Mouse (Mus musculus): ENCODE data around the gene Zfp217.

The Zfp217 gene

DNA sequence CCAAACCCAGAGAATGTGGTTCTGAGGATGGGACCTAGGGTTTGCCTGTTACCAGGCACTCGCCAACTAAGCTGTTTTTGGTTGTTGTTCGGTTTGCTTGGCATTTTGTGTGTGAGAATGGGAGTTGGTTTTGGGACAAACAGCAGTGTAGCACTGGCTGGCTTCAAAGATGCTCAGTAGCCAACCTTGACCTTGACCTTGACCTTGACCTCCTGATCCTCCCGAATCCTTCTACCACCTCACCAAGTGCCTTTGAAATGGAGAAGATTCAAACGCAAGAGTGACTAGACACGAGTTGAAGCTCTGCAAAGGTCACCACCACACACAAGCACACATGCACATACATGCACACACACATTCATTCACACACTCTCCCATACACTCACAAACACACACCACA is 44.6 kb downstream of the Zfp217 start:
- DNase-seq (ENCODE audit: low spot score in 2 of 2), result no peak

DNA sequence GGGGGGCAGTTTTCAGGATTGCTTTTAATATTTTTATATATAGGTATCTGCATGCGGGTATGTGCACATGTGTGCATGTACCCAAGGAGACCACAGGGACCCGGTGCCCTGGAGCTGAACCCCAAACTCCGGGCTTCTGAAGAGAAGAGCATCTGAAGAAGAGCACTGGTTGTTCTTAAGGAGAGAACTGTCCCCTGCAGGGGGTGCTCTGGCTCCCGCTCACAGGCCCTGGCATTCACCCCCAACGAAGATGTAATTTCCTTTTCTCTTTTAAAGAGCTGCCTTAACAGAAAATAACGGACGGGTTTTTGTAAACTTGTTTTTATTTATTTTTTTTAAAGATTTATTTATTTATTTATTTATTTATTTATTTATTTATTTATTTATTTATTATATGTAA is 46.0 kb downstream of the Zfp217 start:
- DNase-seq (ENCODE audit: low spot score in 2 of 2), result no peak

DNA sequence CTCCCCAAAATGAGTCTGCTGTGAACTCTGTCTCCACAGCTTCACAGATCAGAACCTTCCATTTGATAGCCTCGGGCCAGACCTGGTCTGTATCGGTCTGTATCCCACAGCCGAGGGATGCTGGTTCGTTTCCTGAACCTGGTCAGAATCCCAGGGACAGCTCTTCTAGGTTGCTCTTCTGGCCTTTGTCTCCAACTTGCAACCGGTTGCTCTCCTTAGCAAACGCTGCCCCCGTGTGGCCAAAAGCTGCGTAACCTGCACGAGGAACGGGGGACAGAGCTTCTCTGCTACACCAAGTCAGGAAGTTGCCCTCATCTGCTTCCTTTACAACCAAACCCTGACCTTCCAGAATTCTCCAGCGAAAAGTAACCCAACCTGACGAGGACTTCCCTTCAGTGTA is 46.8 kb downstream of the Zfp217 start:
- peak; percentile 52 to 69 for DNase-seq (ENCODE audit: low spot score in 2 of 2)

DNA sequence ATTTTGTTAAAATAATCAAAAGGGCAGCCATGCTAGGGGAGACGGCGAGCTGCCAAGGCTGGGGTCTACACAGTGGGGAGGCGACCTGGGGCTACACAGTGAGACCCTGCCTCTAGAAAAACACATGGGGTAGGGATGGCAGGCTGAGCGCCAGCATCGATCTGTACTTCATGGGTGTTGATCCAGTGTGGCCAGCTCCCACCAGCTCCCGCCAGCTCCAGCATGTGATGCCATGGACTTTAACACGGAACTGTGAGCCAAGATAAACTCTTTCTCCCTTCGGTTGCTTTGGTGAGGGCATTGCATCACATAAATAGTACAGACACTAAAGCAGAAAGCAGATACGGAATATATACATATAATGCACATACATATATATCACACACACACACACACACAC is 53.0 kb downstream of the Zfp217 start:
- DNase-seq (ENCODE audit: low spot score in 2 of 2), result no peak

DNA sequence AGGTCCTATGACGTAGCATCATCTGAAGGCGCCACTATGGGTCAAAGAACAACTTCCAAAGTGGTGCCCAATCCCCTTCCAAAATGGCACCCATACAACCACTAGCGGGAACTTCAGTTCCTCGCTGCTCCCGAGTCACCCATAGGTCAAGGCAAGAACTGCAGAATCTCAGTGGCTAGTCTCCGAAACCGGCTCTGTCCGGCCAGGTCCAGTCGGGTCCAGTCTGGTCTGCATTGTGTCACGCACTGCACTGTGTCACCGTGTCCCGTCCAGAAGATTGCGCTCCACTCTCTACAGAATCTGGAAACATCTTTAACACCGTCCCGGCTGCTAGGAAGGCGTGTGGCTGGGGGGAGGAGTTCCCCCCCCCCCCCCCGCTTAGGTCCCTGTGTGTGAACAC is 53.7 kb downstream of the Zfp217 start:
- no peak for DNase-seq (ENCODE audit: low spot score in 2 of 2)

DNA sequence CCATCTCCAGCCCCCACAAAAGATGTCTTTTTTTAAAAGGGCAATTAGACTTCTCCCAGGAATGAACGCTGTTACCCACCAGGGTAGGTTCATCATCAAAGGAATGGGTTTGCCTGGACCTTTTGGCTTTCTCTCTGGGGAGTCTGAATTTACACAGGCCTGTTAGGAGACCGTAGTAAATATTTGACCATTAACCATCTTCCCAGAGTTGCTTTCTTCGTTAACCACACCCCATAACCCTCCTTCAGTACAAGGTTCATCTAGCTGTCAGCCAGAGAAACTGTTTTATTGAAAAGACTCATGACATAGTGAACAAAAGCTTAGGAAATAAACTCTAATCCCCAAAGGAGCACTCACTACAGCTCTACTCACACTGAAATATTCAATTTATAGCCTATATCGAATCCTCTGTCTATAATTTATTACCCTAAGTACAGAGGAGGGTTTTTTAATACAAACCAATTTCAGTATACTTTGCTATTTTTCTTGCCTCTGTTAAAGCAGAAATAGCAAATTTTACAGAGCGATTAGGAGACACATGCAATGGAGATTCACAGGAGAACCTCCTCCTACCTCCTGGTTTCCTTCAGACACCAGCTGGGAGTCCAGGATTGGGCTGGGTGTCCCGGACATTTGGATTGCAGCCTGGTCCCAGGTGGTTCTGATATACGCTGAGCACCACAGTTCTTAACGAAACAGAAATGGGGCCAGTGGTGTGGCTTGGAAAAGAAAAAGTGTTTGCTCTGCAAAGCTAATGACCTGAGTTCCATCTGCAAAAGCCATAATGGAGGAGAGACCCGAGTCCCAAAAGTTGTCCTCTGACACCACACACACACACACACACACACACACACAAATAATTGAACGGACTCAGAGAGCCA is 56.1 kb downstream of the Zfp217 start:
- DNase-seq (ENCODE audit: low spot score in 2 of 2), result no peak

DNA sequence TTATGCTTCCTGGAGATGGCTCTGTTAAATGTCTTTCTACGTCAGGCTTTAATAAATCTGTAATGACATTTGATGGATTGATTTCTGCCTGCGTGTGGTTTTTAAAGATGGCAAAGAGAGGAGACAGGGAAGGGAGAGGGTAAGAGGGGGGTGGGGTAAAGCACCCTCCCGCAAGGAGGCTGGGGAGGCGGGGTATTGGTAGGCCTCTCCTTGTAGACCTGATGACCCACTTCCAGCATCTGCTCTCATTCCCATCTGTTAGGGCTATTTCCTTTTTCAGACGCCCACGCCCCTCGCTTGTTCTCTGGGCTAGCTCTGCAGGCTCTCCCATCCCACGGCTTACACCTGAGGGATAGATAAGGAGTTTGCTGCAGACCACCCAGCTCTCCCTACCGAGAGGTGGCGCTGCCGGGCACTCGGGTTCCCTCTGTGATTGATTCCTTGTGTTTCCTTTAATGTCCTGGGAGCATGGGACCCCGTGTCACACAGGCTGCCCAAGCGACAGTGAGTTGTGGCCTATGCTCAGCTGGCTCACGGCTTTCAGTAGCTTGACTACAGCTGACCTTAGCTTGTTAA is 69.4 kb downstream of the Zfp217 start:
- peak in 1 of 2 experiments; percentile 9 for DNase-seq (ENCODE audit: low spot score in 2 of 2)

DNA sequence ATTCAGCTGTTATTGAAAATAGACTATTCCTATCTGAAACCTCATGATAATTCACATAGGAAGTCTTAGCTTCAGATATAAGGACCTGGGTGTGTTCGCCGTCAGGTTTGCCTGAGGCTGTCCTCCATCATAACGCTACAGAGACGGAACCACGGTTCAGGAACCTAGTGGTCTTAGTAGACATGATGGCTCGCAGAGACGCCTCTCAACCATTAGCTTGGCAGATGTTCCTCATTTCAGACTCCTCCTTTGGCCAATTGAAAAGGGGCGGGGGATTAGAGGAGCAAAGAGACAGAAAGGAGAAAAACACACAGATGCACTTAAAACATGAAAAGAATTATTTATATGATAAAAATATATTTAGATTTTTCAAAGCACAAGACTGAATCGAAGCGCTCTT is 69.9 kb downstream of the Zfp217 start:
- DNase-seq (ENCODE audit: low spot score in 2 of 2), result no peak

DNA sequence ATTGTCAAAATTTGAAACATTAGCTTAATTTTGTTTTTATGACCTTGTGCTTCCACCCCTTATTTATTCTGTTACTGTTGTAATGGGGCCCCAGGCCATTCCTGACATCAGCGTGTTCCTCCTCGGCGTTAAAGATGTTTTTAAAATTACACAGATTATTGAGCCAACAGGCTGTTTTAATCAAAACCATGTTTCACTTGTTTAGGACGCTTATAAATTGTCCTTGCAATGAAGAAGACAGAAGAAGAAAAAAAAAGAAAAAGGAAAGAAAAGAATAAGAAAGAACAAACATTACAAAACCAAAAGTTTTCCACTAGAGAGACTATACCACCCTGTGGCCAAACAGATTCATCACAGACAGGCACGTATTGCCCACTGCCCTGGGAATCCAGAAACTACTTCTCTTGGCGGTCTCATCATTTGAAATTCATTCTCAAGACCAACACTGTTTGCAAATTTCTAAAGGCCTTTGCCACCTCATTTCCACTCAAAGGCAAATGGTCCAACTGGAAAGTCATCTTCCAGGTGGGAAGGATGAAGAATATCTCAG is 70.9 kb downstream of the Zfp217 start:
- DNase-seq (ENCODE audit: low spot score in 2 of 2), result no peak

DNA sequence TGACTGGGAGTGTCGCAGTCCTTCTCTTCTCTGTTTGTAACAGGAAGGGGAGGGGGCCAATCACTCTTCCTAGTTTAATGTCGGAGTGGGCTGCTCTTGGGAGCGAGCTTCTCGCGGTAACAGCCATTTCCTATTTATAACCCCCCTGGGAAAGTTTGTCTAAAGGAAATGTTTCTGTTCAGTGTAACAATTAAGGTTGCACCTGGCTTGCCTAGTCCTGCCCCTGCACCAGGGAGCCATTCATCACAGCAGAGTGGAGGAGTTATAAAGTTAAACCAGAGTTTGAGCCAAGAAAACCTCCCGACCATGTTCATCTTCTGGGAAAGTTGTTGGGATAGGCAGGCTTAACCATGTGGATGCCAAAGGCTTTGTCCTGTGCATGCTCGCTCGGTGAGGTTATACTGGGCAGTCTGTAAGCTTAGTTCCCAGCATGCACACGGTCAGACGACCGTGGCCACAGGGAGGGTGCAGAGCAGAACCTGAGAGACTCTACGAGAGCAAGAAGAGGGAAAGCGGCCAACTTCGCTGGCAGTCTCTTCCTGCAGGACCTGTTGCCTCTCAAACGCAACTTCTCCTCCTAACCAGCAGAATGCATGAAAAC is 77.2 kb downstream of the Zfp217 start:
- no peak for DNase-seq (ENCODE audit: low spot score in 2 of 2)

DNA sequence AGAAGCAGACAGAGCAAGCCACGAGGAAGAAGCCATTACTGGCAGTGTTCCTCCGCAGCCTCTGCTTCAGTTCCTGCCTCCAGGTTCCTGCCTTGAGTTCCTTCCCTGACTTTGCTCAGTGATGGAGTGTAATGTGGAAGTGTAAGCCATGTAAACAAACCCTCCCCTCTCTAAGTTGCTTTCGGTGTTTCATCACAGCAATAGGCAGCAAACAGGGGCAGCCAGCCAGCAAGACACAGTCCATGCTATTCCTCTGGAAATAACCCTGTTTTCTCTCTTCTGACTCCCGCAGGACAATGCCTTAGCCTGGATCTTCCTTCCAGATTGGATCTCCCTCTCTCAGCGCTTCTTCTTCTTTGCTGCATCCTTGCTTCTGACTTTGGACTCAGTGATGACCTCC is 77.9 kb downstream of the Zfp217 start:
- DNase-seq (ENCODE audit: low spot score in 2 of 2), result no peak

DNA sequence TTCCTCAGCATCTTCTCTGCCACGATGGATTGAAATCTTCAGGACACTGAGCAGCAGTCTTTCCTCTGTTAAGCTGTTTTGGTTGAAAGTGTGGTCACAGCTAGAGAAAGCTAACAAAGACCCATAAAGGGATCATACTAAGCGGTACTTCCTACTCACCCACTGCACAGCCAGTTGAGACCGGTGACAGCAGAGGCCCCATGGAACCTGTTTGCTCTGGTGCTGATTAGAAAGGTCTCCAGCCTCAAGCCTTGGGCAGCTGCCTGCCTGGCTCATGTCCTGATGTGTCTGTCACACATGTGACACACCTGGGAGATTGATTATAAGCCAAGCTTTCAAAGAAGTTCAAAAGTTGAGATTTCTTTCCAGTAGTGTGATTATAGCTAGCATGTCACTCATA is 85.5 kb downstream of the Zfp217 start:
- DNase-seq (ENCODE audit: low spot score in 2 of 2), result no peak

DNA sequence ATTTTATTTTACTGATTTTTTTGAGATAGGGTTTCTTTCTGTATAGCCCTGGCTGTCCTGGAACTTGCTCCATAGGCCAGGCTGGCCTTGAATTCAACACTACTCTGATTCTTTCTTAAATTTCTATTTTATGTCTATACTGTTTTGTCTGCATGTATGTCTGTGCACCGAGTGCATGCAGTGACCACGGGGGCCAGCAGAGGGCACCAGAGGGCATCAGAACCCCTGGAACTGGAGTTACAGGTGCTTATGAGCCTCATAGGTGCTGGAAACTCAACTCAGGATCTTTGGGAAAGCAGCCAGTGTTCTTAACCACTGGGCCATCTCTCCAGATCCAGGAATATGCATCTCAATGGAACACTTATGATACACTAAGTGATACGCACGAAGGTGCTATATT is 87.8 kb downstream of the Zfp217 start:
- no peak for DNase-seq (ENCODE audit: low spot score in 2 of 2)

DNA sequence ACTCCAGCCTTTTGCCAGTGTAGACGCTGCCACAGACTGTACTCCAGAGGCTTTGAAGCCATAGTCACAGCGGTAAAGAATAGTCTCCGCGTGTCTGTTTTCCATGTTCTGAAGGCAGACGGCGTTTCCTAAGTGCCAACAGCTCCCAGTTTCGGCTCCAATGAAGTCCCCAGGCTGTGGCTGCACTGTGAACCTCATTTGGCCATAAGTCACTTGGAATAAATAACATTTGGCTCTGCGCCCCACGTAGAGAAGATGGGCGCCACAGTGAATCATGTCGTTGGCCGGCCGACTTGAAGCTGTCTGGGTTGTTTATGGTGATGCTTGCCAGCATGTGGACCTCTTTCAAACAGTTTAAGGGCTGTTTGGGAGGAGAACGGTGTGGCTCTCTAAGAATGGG is 89.1 kb downstream of the Zfp217 start:
- DNase-seq (ENCODE audit: low spot score in 2 of 2), result no peak
